Mouse (Mus musculus) layer of hippocampus, adult 11-12 months (tissue): ENCODE measurements at regions not wholly inside any gene's neighbourhood (a gene's known extent, or its start where the extent isn't known, plus 50 kb on each side); places are given as distances from the start of the nearest gene placed in this dataset.
A peak's percentile ranks its signal among the peaks of the same experiment; 100 is the strongest.

Experiments
- DNase-seq: peaks from one replicate; pipeline ENCODE4 v3.0.0; 2022; ENCODE audit warnings: low spot score

GRCm38 (mm10) chr3:35361086-35361485, 392.8 kb upstream of the Atp11b start:
- no peak for DNase-seq

DNA sequence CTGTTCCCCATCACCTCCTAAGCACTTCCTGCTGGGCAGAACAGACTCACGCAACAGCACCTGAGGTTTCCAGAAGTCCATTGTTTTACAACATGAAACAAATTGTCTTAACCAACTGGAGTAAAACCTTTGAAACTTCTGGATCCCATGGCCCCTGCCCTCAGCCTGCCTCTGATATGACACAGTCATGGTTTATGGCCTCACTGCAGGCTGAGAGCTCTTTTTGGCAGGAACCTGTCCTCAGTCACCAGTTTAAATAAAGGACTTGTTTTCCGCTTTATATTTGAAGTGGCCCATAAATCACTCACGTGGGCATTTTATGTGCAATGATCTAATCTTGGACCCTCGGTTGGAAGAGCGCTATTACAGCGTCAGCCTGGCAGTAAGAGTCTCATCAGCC, 388.5 kb upstream of the Atp11b start:
- no peak for DNase-seq

- DNase-seq, result no peak
Observed at GRCm38 (mm10) chr3:35372276-35372675, 381.6 kb upstream of the Atp11b start.

DNA sequence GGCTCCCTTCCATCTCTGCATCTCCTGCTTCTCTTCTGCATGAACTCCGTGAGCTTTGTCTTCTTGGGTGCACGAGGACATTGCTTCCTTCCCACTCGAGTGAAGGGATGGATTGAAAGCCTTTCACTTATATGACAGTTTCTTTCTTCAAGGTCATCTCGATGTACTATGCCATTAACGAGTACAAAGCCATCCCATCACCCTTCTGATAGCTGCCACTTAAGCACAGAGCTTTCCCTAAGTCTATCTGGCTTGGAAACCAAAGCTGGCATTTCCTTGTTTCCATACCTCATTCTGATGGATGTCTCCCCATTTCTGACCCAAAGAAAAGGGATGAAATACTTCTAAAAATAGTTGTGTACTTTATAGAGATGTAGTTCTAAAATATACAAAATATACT, 366.5 kb upstream of the Atp11b start:
- DNase-seq, result no peak

GRCm38 (mm10) chr3:35392657-35393056, 361.2 kb upstream of the Atp11b start:
- no peak for DNase-seq

DNA sequence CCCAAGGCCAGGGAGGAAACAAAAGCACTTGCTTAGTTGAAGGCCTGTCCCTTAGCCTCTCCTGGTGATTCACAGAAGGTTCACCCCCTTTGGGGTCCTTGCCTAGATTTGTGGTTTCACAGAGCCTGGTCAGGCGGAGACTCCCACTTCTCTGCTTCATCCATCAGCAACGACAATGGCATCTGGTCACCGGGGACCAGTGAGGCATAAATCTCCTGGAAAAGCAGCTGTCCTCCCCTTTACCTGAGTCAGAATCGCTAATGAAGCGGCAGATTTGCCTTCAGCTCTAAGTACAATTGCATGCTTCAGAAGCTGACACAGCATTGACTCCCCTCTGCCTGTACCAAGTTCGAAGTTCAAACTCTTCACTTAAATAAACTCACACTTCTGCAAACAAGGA, 353.7 kb upstream of the Atp11b start:
- DNase-seq, result no peak

DNA sequence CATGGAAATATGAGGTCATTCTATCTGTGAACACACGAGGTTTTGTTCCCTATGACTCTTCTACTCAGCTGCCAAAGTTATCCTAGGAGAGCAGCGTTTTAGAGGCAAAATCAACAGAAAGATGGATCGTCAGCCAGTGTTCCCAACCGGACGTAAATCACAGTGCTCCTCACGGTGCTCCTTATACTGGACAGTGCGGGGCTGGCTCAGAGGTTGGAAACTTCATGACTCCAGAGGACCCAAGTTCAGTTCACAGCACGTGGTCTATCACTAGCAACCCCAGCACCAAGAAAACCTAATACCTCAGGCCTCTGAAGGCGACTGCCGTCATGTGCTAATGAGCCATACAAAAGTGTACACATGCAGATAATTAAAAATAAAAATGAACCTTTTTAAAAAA, 351.2 kb upstream of the Atp11b start:
- DNase-seq, result no peak

GRCm38 (mm10) chr3:35403952-35404351, 350.0 kb upstream of the Atp11b start:
- no peak for DNase-seq

- no peak for DNase-seq
Observed at GRCm38 (mm10) chr3:35404492-35405390, 349.2 kb upstream of the Atp11b start.

- DNase-seq, result peak; percentile 43
Observed at GRCm38 (mm10) chr3:35405621-35406079, 348.3 kb upstream of the Atp11b start.

- DNase-seq, result no peak
Observed at GRCm38 (mm10) chr3:35437687-35438086, 316.2 kb upstream of the Atp11b start.

GRCm38 (mm10) chr3:35462858-35463257, 291.0 kb upstream of the Atp11b start:
- DNase-seq, result no peak

DNA sequence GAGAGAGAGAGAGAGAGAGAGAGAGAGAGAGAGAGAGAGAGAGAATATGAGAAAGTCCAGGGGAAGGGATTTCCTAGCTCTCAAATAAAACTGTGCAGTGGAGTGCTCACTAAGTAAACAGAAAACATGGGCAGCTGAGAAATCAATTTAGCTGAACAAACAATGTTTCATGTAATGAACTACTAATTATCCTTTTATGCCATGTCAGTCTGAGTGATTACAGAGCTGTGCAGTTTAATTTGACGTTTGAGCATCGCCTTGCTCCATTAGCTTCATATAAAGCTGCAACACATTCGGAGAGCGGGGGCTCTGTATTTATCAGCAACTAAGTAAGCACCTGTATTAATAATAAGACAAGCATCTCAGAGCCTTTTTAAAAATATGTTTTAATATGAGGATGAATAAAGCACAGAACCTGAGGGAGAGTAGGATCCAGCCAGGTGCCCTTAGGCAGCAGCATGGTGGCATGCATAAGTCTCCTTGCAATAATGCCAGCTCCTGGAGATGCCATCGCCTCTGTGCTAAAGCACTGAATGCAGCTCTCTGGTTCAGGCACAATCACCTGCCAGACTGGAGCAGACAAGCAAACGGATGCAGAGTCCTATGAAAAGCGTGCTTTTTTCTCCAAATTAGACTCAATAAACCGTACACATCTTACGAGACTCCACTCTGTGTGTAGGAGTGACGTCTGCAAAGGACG, 289.5 kb upstream of the Atp11b start:
- no peak for DNase-seq

GRCm38 (mm10) chr3:35465956-35466355, 287.9 kb upstream of the Atp11b start:
- no peak for DNase-seq

DNA sequence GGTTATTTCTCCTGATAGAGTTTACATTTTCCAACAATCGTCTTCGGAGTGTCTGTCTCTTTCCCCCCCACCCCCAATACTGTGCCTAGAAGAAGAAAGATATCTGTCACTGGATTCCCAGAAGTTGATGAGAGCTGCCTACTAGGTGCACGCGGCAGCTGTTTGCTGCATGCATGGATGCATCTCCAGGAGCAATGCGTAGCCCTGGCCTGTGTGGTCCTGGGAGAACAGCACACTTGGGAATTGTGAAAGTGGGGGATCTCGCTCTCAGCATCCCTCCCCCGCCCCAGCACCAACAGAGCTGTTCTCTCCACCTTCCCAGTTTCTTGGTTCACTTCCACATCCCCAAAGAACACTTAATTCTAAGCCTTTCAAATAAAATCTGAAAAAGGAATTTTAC, 280.6 kb upstream of the Atp11b start:
- no peak for DNase-seq

DNA sequence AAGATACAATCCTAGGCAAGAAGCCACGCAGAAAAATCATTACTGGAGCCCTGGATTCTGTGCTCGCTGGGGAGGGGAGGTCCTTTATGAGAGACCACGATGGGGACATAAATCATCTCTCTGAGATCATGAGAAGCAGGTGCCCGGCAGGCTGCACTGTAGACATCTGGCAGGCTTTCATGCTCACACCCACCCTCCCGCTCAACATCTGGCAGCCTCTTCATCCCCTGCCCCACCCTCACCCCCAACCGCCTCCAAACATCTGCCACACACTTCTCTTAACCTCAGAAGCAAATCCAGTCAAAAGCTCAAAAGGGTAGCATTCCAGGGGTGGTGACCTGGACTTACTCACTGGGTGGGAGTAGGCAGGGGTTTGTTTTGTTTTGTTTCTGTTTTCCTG, 279.5 kb upstream of the Atp11b start:
- DNase-seq, result no peak

GRCm38 (mm10) chr3:35475326-35475725, 278.6 kb upstream of the Atp11b start:
- no peak for DNase-seq

- DNase-seq, result no peak
Observed at GRCm38 (mm10) chr3:35480714-35481695, 272.9 kb upstream of the Atp11b start.

- DNase-seq, result peak; percentile 6
Observed at GRCm38 (mm10) chr3:35481841-35482240, 272.1 kb upstream of the Atp11b start.

- DNase-seq, result peak; percentile 83
Observed at GRCm38 (mm10) chr3:35482296-35482695, 271.6 kb upstream of the Atp11b start.

DNA sequence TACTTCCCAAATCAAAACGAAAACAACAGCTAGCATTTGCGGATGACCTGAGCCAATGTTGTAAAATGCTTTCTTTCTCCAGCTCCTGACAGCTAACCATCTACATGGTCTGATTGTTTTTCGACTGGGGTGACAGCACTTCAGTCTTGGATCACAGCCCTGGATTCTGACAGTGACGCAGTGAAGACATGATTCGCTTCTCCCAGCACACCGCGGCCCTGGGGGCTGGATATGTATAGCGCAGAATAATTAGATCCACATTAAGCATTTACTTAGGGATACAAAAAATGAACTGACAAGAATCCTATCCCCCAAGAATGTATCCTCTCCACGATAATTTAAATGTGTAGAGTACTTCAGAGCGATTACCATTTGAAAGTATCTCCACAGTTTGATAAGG, 271.1 kb upstream of the Atp11b start:
- DNase-seq, result no peak
